Comparison of ENCODE assay signal across 9 mouse cellular contexts in the genomic region with DNA sequence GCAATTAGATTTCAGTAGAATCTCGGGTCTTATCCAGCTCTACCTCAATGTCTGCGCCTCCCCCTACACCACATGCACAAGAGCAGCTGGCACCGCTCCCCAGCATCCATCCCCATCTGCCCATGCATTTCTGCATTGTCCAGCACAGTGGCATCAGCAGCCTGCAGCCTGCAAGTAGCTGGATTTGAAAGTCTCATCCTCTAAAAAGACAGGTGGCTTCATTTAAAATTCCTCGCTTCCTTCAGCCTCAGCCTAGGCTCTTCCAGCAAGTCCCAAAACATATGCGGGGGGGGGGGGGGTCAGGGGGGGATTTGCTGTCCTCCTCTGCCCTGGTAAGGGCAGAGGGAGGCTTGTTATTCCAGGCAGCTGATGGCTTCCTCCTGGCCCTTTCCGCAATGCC.
DNase-seq lines count a peak whose midpoint lies in the region; ATAC-seq lines count a peak whose summit lies in the region.
"Had no signal": no experiment of that assay in that cellular context is flagged by ENCODE, and none has a peak within 500 bp of the region (broad histone marks: within the 10 kb centered on the region; RNA-seq: fewer than 3 reads in every experiment).

No protein-coding gene starts in this region.

- H3K36me3 ChIP-seq in forebrain, embryonic 13.5 days (ENCODE audit: poor library complexity, severe bottlenecking) = no peaks in the 10 kb centered on the region

- peak; percentile 31 to 45 for DNase-seq in left cerebral cortex, postnatal 10 days (ENCODE audit: extremely low spot score in 1 of 2, low spot score in 2 of 2)
- DNase-seq in left cerebral cortex, adult 8-10 months (ENCODE audit: low spot score in 2 of 2) = no peak
- DNase-seq in layer of hippocampus, postnatal 10 days (ENCODE audit: low spot score in 2 of 2) = peak; percentile 45 to 51
- peak; percentile 66 to 73 for DNase-seq in right cerebral cortex, postnatal 10 days (ENCODE audit: low spot score in 2 of 2)
- no peak for DNase-seq in urinary bladder, postnatal 25 days (ENCODE audit: low spot score)
- DNase-seq in spleen, postnatal 10 days (ENCODE audit: low spot score in 2 of 2) = no peak
- DNase-seq in adrenal gland, postnatal 36 days = no peak

- intact Hi-C loops in left cerebral cortex, postnatal 10 days (cut with DNase I) = loop anchor here (10.0 kb wide), 1 partner anchor 217 kb away; no protein-coding TSS in a partner anchor

- peak; percentile 65 for ATAC-seq in forebrain, embryonic 13.5 days

- H3K4me1 ChIP-seq in forebrain, embryonic 13.5 days = peaks cover 15% of the 10 kb centered on the region

- H3K4me3 ChIP-seq in forebrain, embryonic 13.5 days = no peak overlapping the region

- H3K27me3 ChIP-seq in forebrain, embryonic 13.5 days = no peaks in the 10 kb centered on the region

- WGBS in forebrain, embryonic 13.5 days = 59% methylated on average over 6 of the region's 6 CpGs

- peak overlapping the region; percentile 45; the same call in 1 of the 2 replicates for H3K27ac ChIP-seq in forebrain, embryonic 13.5 days
- H3K27ac ChIP-seq: liver, embryonic 14.5 days had no signal

- H3K9me3 ChIP-seq in forebrain, embryonic 13.5 days (replicated peaks) = no peaks in the 10 kb centered on the region

- no peak overlapping the region for H3K4me2 ChIP-seq in forebrain, embryonic 13.5 days

- H3K9ac ChIP-seq in forebrain, embryonic 13.5 days = no peak overlapping the region
- H3K9ac ChIP-seq: liver, embryonic 14.5 days had no signal

Comparison
In these comparisons a context has a peak if more than half of its experiments do, and no peak if none do; other contexts are left out.
1. DNase-seq: peak in left cerebral cortex, postnatal 10 days (2 of 2), layer of hippocampus, postnatal 10 days (2 of 2) and right cerebral cortex, postnatal 10 days (2 of 2); none in left cerebral cortex, adult 8-10 months (0 of 2), urinary bladder, postnatal 25 days (single experiment), spleen, postnatal 10 days (0 of 2) and adrenal gland, postnatal 36 days (0 of 2).